Mouse (Mus musculus): ENCODE measurements around the gene Cyb561d1. TPM values are rescaled to one million over a fixed set of nuclear protein-coding genes. Genes with fewer than 3 reads are reported as not detected.

Cyb561d1 gene
- polyA plus RNA-seq, 1 experiment from 2014 or later, result 3.4 TPM

GRCm38 (mm10) chr3:108202506-108202905 lies 1.5 kb upstream of the Cyb561d1 start:
- Histone ChIP-seq H3K4me1 (peaks cover 45% of the 10 kb centered on the region), H3K4me2 (no peak overlapping the region), H3K36me3 (peaks cover 30% of the 10 kb centered on the region; the same call in 1 of the 2 replicates), H3K9ac (no peak overlapping the region), H3K27ac (peak overlapping the region; percentile 32; the same call in 1 of the 2 replicates), H3K4me3 (no peak overlapping the region), H3K9me3 (no peaks in the 10 kb centered on the region), H3K27me3 (no peaks in the 10 kb centered on the region)
- no peak for ATAC-seq (ENCODE audit: borderline replicate concordance, extremely low read depth, low FRiP score, low TSS enrichment)

DNA sequence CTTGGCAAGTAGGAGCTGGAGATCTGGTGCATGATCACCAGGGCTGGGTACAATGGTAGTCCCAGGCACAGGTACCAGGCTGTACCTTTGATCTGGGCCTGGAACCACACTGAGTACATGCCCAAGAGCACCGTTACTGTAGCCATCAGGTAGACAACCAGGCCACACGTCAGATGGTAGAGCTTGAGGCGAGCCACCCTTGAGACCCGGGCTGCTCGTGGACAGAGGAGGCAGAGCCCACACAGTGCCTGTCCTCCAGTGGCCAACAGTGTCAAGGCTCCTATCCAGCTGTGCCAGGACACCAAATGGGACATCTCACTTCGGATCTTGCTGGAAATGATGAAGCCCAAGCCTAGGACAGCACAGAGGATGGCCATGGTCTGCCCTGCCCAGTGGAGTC lies 1.8 kb downstream of the Cyb561d1 start:
- 94% methylated on average over 6 of the region's 6 CpGs for WGBS
- peaks cover 10% of the 10 kb centered on the region; the same call in 1 of the 2 replicates for H3K36me3 ChIP-seq
- H3K9me3 ChIP-seq, result no peaks in the 10 kb centered on the region
- no peak overlapping the region for H3K4me3 ChIP-seq
- H3K9ac ChIP-seq, result no peak overlapping the region
- H3K27ac ChIP-seq, result no peak overlapping the region
- no peak for ATAC-seq (ENCODE audit: borderline replicate concordance, extremely low read depth, low FRiP score, low TSS enrichment)
- H3K4me2 ChIP-seq, result no peak overlapping the region
- peaks cover 40% of the 10 kb centered on the region for H3K4me1 ChIP-seq
- H3K27me3 ChIP-seq, result no peaks in the 10 kb centered on the region

DNA sequence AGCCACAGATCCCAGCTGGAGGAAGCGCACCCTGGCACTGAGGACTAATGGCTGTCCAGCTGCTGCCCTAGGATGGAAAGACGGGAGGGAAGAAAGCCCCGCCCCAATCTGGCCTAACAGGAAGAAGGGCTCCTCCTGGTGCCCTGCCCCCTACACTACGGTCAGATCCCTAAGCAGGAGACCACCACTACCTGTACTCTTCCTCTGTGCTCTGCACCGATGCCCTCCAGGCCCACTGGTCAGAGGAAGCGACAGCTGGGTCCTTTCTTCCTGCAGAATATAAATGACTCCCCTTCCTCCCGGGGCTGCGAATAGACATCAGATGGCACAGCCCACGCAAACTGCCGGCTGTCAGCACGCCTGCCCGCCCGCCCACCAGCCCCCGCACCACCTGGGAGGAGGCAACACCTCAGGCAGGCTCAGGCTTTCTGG lies 3.9 kb downstream of the Cyb561d1 start:
- H3K4me3 ChIP-seq, result peak overlapping the region; percentile 6; the same call in 1 of the 2 replicates

GRCm38 (mm10) chr3:108195941-108196590 lies 4.9 kb downstream of the Cyb561d1 start:
- H3K36me3 ChIP-seq, result no peaks in the 10 kb centered on the region
- no peaks in the 10 kb centered on the region for H3K9me3 ChIP-seq
- 79% methylated on average over 7 of the region's 7 CpGs for WGBS
- H3K4me2 ChIP-seq, result no peak overlapping the region
- peaks cover 18% of the 10 kb centered on the region for H3K4me1 ChIP-seq
- no peak overlapping the region for H3K27ac ChIP-seq
- no peak for ATAC-seq (ENCODE audit: borderline replicate concordance, extremely low read depth, low FRiP score, low TSS enrichment)
- no peaks in the 10 kb centered on the region for H3K27me3 ChIP-seq
- no peak overlapping the region for H3K4me3 ChIP-seq
- no peak overlapping the region for H3K9ac ChIP-seq

More for the DNA sequence above, 3.9 kb downstream of the Cyb561d1 start:
- H3K4me2 ChIP-seq, result peak overlapping the region; percentile 40
- H3K4me1 ChIP-seq, result peaks cover 27% of the 10 kb centered on the region
- WGBS, result 11% methylated on average over 14 of the region's 14 CpGs
- no peaks in the 10 kb centered on the region for H3K27me3 ChIP-seq
- H3K9ac ChIP-seq, result no peak overlapping the region
- peak; percentile 16; the same call in 1 of the 2 replicates for ATAC-seq (ENCODE audit: borderline replicate concordance, extremely low read depth, low FRiP score, low TSS enrichment)
- no peaks in the 10 kb centered on the region for H3K9me3 ChIP-seq
- H3K36me3 ChIP-seq, result no peaks in the 10 kb centered on the region
- H3K27ac ChIP-seq, result no peak overlapping the region

GRCm38 (mm10) chr3:108195287-108195686 lies 5.7 kb downstream of the Cyb561d1 start:
- Histone ChIP-seq H3K27me3 (no peaks in the 10 kb centered on the region), H3K4me3 (no peak overlapping the region), H3K9ac (no peak overlapping the region), H3K4me2 (no peak overlapping the region), H3K27ac (no peak overlapping the region), H3K4me1 (peaks cover 17% of the 10 kb centered on the region), H3K36me3 (no peaks in the 10 kb centered on the region), H3K9me3 (no peaks in the 10 kb centered on the region)
- no peak for ATAC-seq (ENCODE audit: borderline replicate concordance, extremely low read depth, low FRiP score, low TSS enrichment)
- 82% methylated on average over 4 of the region's 4 CpGs for WGBS

- H3K9me3 ChIP-seq, result no peaks in the 10 kb centered on the region
- no peak for ATAC-seq (ENCODE audit: borderline replicate concordance, extremely low read depth, low FRiP score, low TSS enrichment)
- peaks cover 22% of the 10 kb centered on the region for H3K4me1 ChIP-seq
- no peak overlapping the region for H3K4me2 ChIP-seq
- H3K27me3 ChIP-seq, result no peaks in the 10 kb centered on the region
- H3K36me3 ChIP-seq, result no peaks in the 10 kb centered on the region
- no peak overlapping the region for H3K27ac ChIP-seq
- 51% methylated on average over 4 of the region's 4 CpGs for WGBS
- H3K9ac ChIP-seq, result no peak overlapping the region
- H3K4me3 ChIP-seq, result no peak overlapping the region
These were observed 7.3 kb downstream of the Cyb561d1 start for GRCm38 (mm10) chr3:108193686-108194085.

GRCm38 (mm10) chr3:108189897-108190296 lies 11.1 kb downstream of the Cyb561d1 start:
- peaks cover 26% of the 10 kb centered on the region for H3K4me1 ChIP-seq
- H3K9me3 ChIP-seq, result no peaks in the 10 kb centered on the region
- WGBS, result 15% methylated on average over 5 of the region's 5 CpGs
- no peak overlapping the region for H3K27ac ChIP-seq
- ATAC-seq (ENCODE audit: borderline replicate concordance, extremely low read depth, low FRiP score, low TSS enrichment), result no peak
- peaks cover 9% of the 10 kb centered on the region for H3K27me3 ChIP-seq
- H3K9ac ChIP-seq, result no peak overlapping the region
- H3K4me2 ChIP-seq, result peak overlapping the region; percentile 17; the same call in 1 of the 2 replicates
- H3K36me3 ChIP-seq, result no peaks in the 10 kb centered on the region
- no peak overlapping the region for H3K4me3 ChIP-seq

- H3K27me3 ChIP-seq, result peaks cover 14% of the 10 kb centered on the region
- ATAC-seq (ENCODE audit: borderline replicate concordance, extremely low read depth, low FRiP score, low TSS enrichment), result no peak
- no peak overlapping the region for H3K4me2 ChIP-seq
- no peak overlapping the region for H3K9ac ChIP-seq
- H3K4me3 ChIP-seq, result no peak overlapping the region
- no peaks in the 10 kb centered on the region for H3K36me3 ChIP-seq
- WGBS, result 67% methylated on average over 9 of the region's 9 CpGs
- no peaks in the 10 kb centered on the region for H3K9me3 ChIP-seq
- peaks cover 26% of the 10 kb centered on the region for H3K4me1 ChIP-seq
- H3K27ac ChIP-seq, result no peak overlapping the region
These were observed 12.1 kb downstream of the Cyb561d1 start for GRCm38 (mm10) chr3:108188716-108189490.

DNA sequence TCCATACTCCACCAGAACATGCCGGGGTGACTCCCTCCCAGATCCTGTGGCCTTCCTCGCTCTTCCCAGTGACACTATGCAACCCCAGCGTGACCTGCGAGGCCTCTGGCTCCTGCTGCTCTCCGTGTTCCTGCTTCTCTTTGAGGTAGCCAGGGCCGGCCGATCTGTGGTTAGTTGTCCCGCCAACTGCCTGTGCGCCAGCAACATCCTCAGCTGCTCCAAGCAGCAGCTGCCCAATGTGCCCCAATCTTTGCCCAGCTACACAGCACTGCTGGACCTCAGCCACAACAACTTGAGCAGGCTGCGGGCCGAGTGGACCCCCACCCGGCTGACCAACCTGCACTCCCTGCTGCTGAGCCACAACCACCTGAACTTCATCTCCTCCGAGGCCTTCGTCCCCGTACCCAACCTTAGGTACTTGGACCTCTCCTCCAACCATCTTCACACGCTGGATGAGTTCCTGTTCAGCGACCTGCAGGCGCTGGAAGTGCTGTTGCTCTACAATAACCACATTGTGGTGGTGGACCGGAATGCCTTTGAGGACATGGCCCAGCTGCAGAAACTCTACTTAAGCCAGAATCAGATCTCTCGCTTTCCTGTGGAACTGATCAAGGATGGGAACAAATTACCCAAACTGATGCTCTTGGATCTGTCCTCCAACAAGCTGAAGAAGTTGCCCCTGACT lies 13.8 kb downstream of the Cyb561d1 start:
- peak overlapping the region; percentile 66; the same call in 1 of the 2 replicates for H3K4me3 ChIP-seq
- H3K27me3 ChIP-seq, result peaks cover 14% of the 10 kb centered on the region
- H3K9ac ChIP-seq, result no peak overlapping the region
- no peak for ATAC-seq (ENCODE audit: borderline replicate concordance, extremely low read depth, low FRiP score, low TSS enrichment)
- no peaks in the 10 kb centered on the region for H3K9me3 ChIP-seq
- no peaks in the 10 kb centered on the region for H3K36me3 ChIP-seq
- 57% methylated on average over 20 of the region's 20 CpGs for WGBS
- H3K4me1 ChIP-seq, result peaks cover 26% of the 10 kb centered on the region
- H3K27ac ChIP-seq, result no peak overlapping the region
- peak overlapping the region; percentile 97; the same call in 1 of the 2 replicates for H3K4me2 ChIP-seq

DNA sequence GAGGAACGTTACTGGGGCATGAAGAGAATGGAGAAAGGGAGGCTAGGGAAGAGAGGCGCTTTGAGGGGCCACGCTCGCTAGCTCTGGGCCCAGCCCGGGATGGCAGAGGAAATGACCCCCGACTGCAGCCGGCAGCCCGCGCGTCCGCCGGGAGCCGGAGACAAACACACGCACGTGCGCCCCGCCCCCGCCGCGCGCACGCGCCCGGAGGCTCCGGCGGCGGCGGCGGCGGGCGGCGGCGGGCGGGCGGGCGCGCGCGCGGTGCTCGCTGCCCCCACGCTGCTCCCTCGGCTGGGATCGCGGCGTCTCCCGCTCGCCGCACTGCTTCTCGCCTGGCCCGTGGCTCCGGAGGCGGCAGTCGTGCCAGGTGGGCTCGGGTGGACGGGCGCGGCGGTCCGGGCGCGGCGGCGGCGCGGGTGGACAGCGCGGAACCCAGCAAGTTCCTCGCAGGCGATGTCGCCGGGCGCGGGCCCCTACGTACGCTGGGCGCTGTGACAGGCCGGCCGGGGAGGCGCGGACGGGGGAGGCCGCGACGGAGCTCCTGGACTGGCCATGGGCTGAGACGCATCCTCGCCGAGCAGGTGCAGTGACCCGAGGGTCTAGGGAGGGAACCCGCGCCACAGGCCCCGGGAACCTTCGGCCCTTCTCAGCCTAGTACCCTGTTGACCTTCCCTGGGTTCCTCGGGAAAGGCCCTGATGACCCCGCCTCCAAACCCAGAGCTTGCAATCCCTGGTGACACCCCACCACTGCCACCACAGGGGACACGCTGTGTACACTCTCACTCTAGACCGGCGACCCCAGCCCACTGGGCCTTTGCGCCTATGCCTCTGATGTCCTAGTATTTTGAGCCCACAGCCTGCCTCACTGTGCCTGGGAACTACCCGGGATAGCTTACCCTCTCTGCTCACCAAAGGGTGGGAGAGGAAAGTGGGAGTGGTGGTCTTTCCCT lies 14.6 kb downstream of the Cyb561d1 start, which contains the start of gene Amigo1:
TSS of gene Amigo1 (plus strand) at position 238 of the 950 bp plus-strand sequence.
- peak; percentile 66; the same call in 1 of the 2 replicates for ATAC-seq (ENCODE audit: borderline replicate concordance, extremely low read depth, low FRiP score, low TSS enrichment)
- Histone ChIP-seq H3K9ac (peak within 1 kb of the TSS; percentile 62), H3K4me2 (peak within 1 kb of the TSS; percentile 97), H3K36me3 (no peaks in the 10 kb centered on the region), H3K4me3 (peak within 1 kb of the TSS; percentile 66), H3K27ac (no peak within 1 kb of the TSS), H3K27me3 (peaks cover 14% of the 10 kb centered on the region), H3K4me1 (peaks cover 26% of the 10 kb centered on the region), H3K9me3 (no peaks in the 10 kb centered on the region)
- WGBS, result 2% methylated on average over 61 of the region's 100 CpGs

Data from lung, embryonic 15.5 days (tissue).